Mouse (Mus musculus) CH12.LX (cell line): ENCODE data around the gene Ocrl. TPM values are rescaled to one million over a fixed set of nuclear protein-coding genes. Genes with fewer than 3 reads are reported as not detected.

Experiments used
- DNase-seq: peaks from one replicate; pipeline ENCODE4 v3.0.0-alpha.2; 2013; ENCODE audit errors: extremely low read depth
- H3K27ac ChIP-seq: 2 replicates; pipeline ENCODE4 v1.5.1; 2012; ENCODE audit warnings: low read depth, mild to moderate bottlenecking, control low read depth, moderate library complexity; ENCODE audit not compliant: insufficient read depth
- H3K27me3 ChIP-seq: replicated peaks from 2 replicates; pipeline ENCODE3; 2012; ENCODE audit warnings: inconsistent platforms
- H3K36me3 ChIP-seq, 2 experiments: replicated peaks in 1 of 2; 2 replicates each; pipeline versions ENCODE3 to v1.6.1; 2012; ENCODE audit warnings: inconsistent platforms in 1 of 2, low read length in 1 of 2, mild to moderate bottlenecking in 1 of 2, mixed read lengths in 1 of 2, moderate library complexity in 1 of 2; ENCODE audit not compliant: control insufficient read depth in 1 of 2, insufficient read depth in 1 of 2
- H3K4me1 ChIP-seq, 2 experiments: 2 replicates each; pipeline ENCODE4 v1.6.1; 2012; ENCODE audit warnings: inconsistent platforms in 1 of 2, moderate library complexity in 1 of 2; ENCODE audit not compliant: insufficient read depth in 2 of 2, control insufficient read depth in 1 of 2
- H3K4me2 ChIP-seq: 2 replicates; pipeline ENCODE4 v1.6.1; 2012; ENCODE audit warnings: low read depth, mild to moderate bottlenecking, control low read depth; ENCODE audit not compliant: poor library complexity, insufficient read depth, severe bottlenecking
- H3K4me3 ChIP-seq, 3 experiments: fragments of 150-350 bp in 1 of 3; sonication (generic) in 1 of 3; replicated peaks in 1 of 3; 2 replicates each; pipeline versions ENCODE3 to v1.5.1; 2011 to 2012; ENCODE audit warnings: low read depth in 2 of 3, low read length in 2 of 3, mild to moderate bottlenecking in 2 of 3, moderate library complexity in 2 of 3, control low read depth in 1 of 3, improper control_type of control experiment in 1 of 3, inconsistent platforms in 1 of 3, mixed read lengths in 1 of 3; ENCODE audit not compliant: poor library complexity in 1 of 3
- H3K79me2 ChIP-seq: replicated peaks from 2 replicates; pipeline ENCODE4 v1.6.1; 2012; ENCODE audit warnings: mild to moderate bottlenecking, moderate library complexity; ENCODE audit not compliant: control insufficient read depth, poor library complexity, insufficient read depth, severe bottlenecking; ENCODE audit errors: extremely low read depth
- H3K9ac ChIP-seq: 2 replicates; pipeline ENCODE4 v1.6.1; 2012; ENCODE audit warnings: low read depth, mild to moderate bottlenecking, control low read depth, moderate library complexity; ENCODE audit not compliant: insufficient read depth
- H3K9me3 ChIP-seq: replicated peaks from 2 replicates; pipeline ENCODE3; 2012; ENCODE audit warnings: low read length, inconsistent platforms, mixed read lengths
- CTCF ChIP-seq, 2 experiments: IDR thresholded peaks in 1 of 2; conservative IDR thresholded peaks in 1 of 2; 2 replicates each; pipeline ENCODE4 v1.5.1; 2011 to 2012; ENCODE audit warnings: low read depth in 2 of 2, low read length in 2 of 2, improper control_type of control experiment in 1 of 2, inconsistent platforms in 1 of 2, mild to moderate bottlenecking in 1 of 2, moderate library complexity in 1 of 2
- E2F4 ChIP-seq: IDR thresholded peaks from 2 replicates; pipeline ENCODE4 v1.6.1; 2011; ENCODE audit warnings: low read depth, low read length, improper control_type of control experiment; ENCODE audit not compliant: insufficient replicate concordance
- ELF1 ChIP-seq: IDR thresholded peaks from 2 replicates; pipeline ENCODE4 v1.6.1; 2014; ENCODE audit warnings: low read depth, mild to moderate bottlenecking, inconsistent platforms, low read length, improper control_type of control experiment
- EP300 ChIP-seq: IDR thresholded peaks from 2 replicates; pipeline ENCODE4 v1.6.1; 2011; ENCODE audit warnings: low read length, improper control_type of control experiment
- GABPA ChIP-seq: IDR thresholded peaks from 2 replicates; pipeline ENCODE4 v1.6.1; 2012; ENCODE audit warnings: low read depth, low read length, improper control_type of control experiment, inconsistent platforms; ENCODE audit not compliant: insufficient replicate concordance
- HCFC1 ChIP-seq: IDR thresholded peaks from 2 replicates; pipeline ENCODE4 v1.6.1; 2012; ENCODE audit warnings: low read depth, mild to moderate bottlenecking, inconsistent platforms, low read length, improper control_type of control experiment
- JUN ChIP-seq: IDR thresholded peaks from 2 replicates; pipeline ENCODE4 v1.6.1; 2011; ENCODE audit warnings: low read depth, mild to moderate bottlenecking, low read length, improper control_type of control experiment, moderate library complexity; ENCODE audit not compliant: insufficient read depth
- JUND ChIP-seq: conservative IDR thresholded peaks from 2 replicates; pipeline ENCODE4 v1.6.1; 2011; ENCODE audit warnings: low read depth, low read length, improper control_type of control experiment
- KAT2A ChIP-seq: IDR thresholded peaks from 2 replicates; pipeline ENCODE4 v1.6.1; 2012; ENCODE audit warnings: low read length, improper control_type of control experiment, inconsistent platforms; ENCODE audit not compliant: insufficient replicate concordance
- MEF2A ChIP-seq: IDR thresholded peaks from 2 replicates; pipeline ENCODE4 v1.6.1; 2014; ENCODE audit warnings: low read depth, mild to moderate bottlenecking, inconsistent platforms, low read length, improper control_type of control experiment, borderline replicate concordance
- MXI1 ChIP-seq: IDR thresholded peaks from 2 replicates; pipeline ENCODE4 v1.6.1; 2011; ENCODE audit warnings: mild to moderate bottlenecking, low read depth, low read length, improper control_type of control experiment
- NRF1 ChIP-seq: IDR thresholded peaks from 2 replicates; pipeline ENCODE4 v1.6.1; 2014; ENCODE audit warnings: low read depth, mild to moderate bottlenecking, inconsistent platforms, low read length, improper control_type of control experiment, moderate library complexity
- POLR2A ChIP-seq: IDR thresholded peaks from 2 replicates; pipeline ENCODE4 v1.6.1; 2011; ENCODE audit warnings: low read depth, mild to moderate bottlenecking, improper control_type of control experiment, low read length
- RCOR1 ChIP-seq: conservative IDR thresholded peaks from 2 replicates; pipeline ENCODE4 v1.6.1; 2012; ENCODE audit warnings: low read depth, mild to moderate bottlenecking, inconsistent platforms, low read length, improper control_type of control experiment
- SIN3A ChIP-seq: IDR thresholded peaks from 2 replicates; pipeline ENCODE4 v1.6.1; 2012; ENCODE audit warnings: low read length, improper control_type of control experiment, inconsistent platforms
- TBP ChIP-seq: conservative IDR thresholded peaks from 2 replicates; pipeline ENCODE4 v1.6.1; 2011; ENCODE audit warnings: low read depth, low read length, improper control_type of control experiment
- ZMIZ1 ChIP-seq: IDR thresholded peaks from 2 replicates; pipeline ENCODE4 v1.6.1; 2012; ENCODE audit warnings: low read depth, mild to moderate bottlenecking, inconsistent platforms, low read length, improper control_type of control experiment
- dilution Hi-C: fragments of 300-500 bp; cut with MboI; formaldehyde crosslinking; loops from 2 replicates; pipeline ENCODE4 v1.14.3; 2020; ENCODE audit warnings: low sequenced_read_pairs; ENCODE audit not compliant: extremely low pct_unique_long_range_greater_than_20kb, extremely low pct_ligation_motif_present
- in situ Hi-C: fragments of 300-500 bp; cut with MboI; formaldehyde crosslinking; loops from 3 replicates; pipeline ENCODE4 v1.14.3; 2019; ENCODE audit warnings: low sequenced_read_pairs, low pct_ligation_motif_present, low pct_unique_long_range_greater_than_20kb, mixed read lengths
- polyA plus RNA-seq: library from polyadenylated mRNA; unstranded; fragments of >175 nt; gene quantifications from 2 replicates; pipeline ENCODE4 v1.2.1, GENCODE M21; 2012; ENCODE audit warnings: low read depth; ENCODE audit not compliant: insufficient read length
- total RNA-seq, 2 experiments: library from RNA; depleted of rRNA; stranded (reverse); fragments of 300-350 nt in 1 of 2; fragments of >200 nt in 1 of 2; gene quantifications; 2 replicates each; pipeline ENCODE4 v1.2.3; 2012 to 2014

The Ocrl gene
- total and polyA plus RNA-seq, 3 experiments: 2.6 to 7.1 (median 3.8) TPM

GRCm38 (mm10) chrX:47937740-47938139 lies 25.6 kb downstream of the Ocrl start:
- Histone ChIP-seq H3K9me3 (no peaks in the 10 kb centered on the region), H3K4me1 (no peaks in the 10 kb centered on the region), H3K4me3 (no peak overlapping the region), H3K27ac (no peak overlapping the region), H3K79me2 (no peaks in the 10 kb centered on the region), H3K4me2 (no peak overlapping the region), H3K36me3 (peaks cover 0 to 17% of the 10 kb centered on the region in 2 experiments), H3K9ac (no peak overlapping the region), H3K27me3 (no peaks in the 10 kb centered on the region)
- in situ Hi-C loops (no loop called here), dilution Hi-C loops (no loop called here)
- no peak for TF ChIP-seq ZMIZ1
- no peak for TF ChIP-seq MXI1
- no peak for TF ChIP-seq SIN3A
- DNase-seq: no peak

- H3K9ac ChIP-seq: no peak overlapping the region
- TF ChIP-seq RCOR1: no peak
- no peak for TF ChIP-seq CTCF (conservative IDR thresholded peaks at IDR 0.05 in 1 of 2, IDR thresholded peaks at IDR 0.05 in 1 of 2; ENCODE audit: low read depth in 2 of 2, low read length in 2 of 2)
- no peak for TF ChIP-seq TBP
- TF ChIP-seq POLR2A: no peak
- no peak for TF ChIP-seq JUND
- TF ChIP-seq KAT2A: no peak
- TF ChIP-seq ELF1: no peak
- TF ChIP-seq SIN3A: no peak
- TF ChIP-seq JUN: no peak
- no peak for TF ChIP-seq EP300
- TF ChIP-seq, all 38 proteins: peak for 0
- Histone ChIP-seq H3K4me3 (no peak overlapping the region), H3K27ac (no peak overlapping the region), H3K27me3 (no peaks in the 10 kb centered on the region), H3K79me2 (no peaks in the 10 kb centered on the region), H3K4me1 (no peaks in the 10 kb centered on the region), H3K36me3 (peaks cover 0 to 19% of the 10 kb centered on the region in 2 experiments), H3K9me3 (no peaks in the 10 kb centered on the region), H3K4me2 (no peak overlapping the region)
- in situ Hi-C loops: no loop called here
- dilution Hi-C loops: no loop called here
- DNase-seq: no peak
Observed at GRCm38 (mm10) chrX:47949729-47950128, 37.5 kb downstream of the Ocrl start.

GRCm38 (mm10) chrX:47962579-47962978 lies 50.4 kb downstream of the Ocrl start:
- Histone ChIP-seq H3K4me3 (no peak overlapping the region), H3K27ac (no peak overlapping the region), H3K36me3 (peaks cover 0 to 8% of the 10 kb centered on the region in 2 experiments), H3K9ac (no peak overlapping the region), H3K4me2 (no peak overlapping the region), H3K27me3 (no peaks in the 10 kb centered on the region), H3K79me2 (no peaks in the 10 kb centered on the region), H3K4me1 (no peaks in the 10 kb centered on the region), H3K9me3 (no peaks in the 10 kb centered on the region)
- no peak for TF ChIP-seq E2F4
- TF ChIP-seq MEF2A: no peak
- no peak for TF ChIP-seq HCFC1
- TF ChIP-seq CTCF (conservative IDR thresholded peaks at IDR 0.05 in 1 of 2, IDR thresholded peaks at IDR 0.05 in 1 of 2; ENCODE audit: low read depth in 2 of 2, low read length in 2 of 2): no peak
- no peak for TF ChIP-seq KAT2A
- TF ChIP-seq NRF1: no peak
- no peak for TF ChIP-seq GABPA
- in situ Hi-C loops: no loop called here
- no peak for DNase-seq
- dilution Hi-C loops: no loop called here
